Mouse (Mus musculus): ENCODE results near the gene Magi2. TPM values are rescaled to one million over a fixed set of nuclear protein-coding genes. Genes with fewer than 3 reads are reported as not detected.

Gene Magi2
- polyA plus RNA-seq, 1 experiment from 2014 or later, result 1.7 TPM

- H3K9ac ChIP-seq (ENCODE audit: low read depth, low read length), result no peak overlapping the region
- H3K4me3 ChIP-seq (ENCODE audit: low read depth, low read length), result no peak overlapping the region
- no peak for DNase-seq (ENCODE audit: low spot score)
- H3K4me1 ChIP-seq (replicated peaks; ENCODE audit: control insufficient read depth, insufficient read depth, low read length), result no peaks in the 10 kb centered on the region
- H3K9me3 ChIP-seq (ENCODE audit: control insufficient read depth, low read length), result no peaks in the 10 kb centered on the region
- no peak overlapping the region for H3K27ac ChIP-seq (ENCODE audit: low read depth, low read length)
- no peaks in the 10 kb centered on the region for H3K27me3 ChIP-seq (replicated peaks; ENCODE audit: control insufficient read depth, insufficient read depth, low read length)
- ATAC-seq (replicated peaks; ENCODE audit: low FRiP score), result no peak
- WGBS, result 82% methylated on average over 2 of the region's 2 CpGs
- no peaks in the 10 kb centered on the region for H3K36me3 ChIP-seq (ENCODE audit: control insufficient read depth, insufficient read depth, low read length)
- no peak overlapping the region for H3K4me2 ChIP-seq
These were observed 1332.5 kb downstream of the Magi2 start for GRCm38 (mm10) chr5:20559378-20559777.

GRCm38 (mm10) chr5:20559821-20560220, 1333.0 kb downstream of the Magi2 start:
- no peak overlapping the region for H3K4me3 ChIP-seq (ENCODE audit: low read depth, low read length)
- ATAC-seq (replicated peaks; ENCODE audit: low FRiP score) (no peak), DNase-seq (ENCODE audit: low spot score) (no peak)
- H3K36me3 ChIP-seq (ENCODE audit: control insufficient read depth, insufficient read depth, low read length), result no peaks in the 10 kb centered on the region
- 77% methylated on average over 4 of the region's 4 CpGs for WGBS
- H3K27ac ChIP-seq (ENCODE audit: low read depth, low read length), result no peak overlapping the region
- no peaks in the 10 kb centered on the region for H3K4me1 ChIP-seq (replicated peaks; ENCODE audit: control insufficient read depth, insufficient read depth, low read length)
- no peaks in the 10 kb centered on the region for H3K27me3 ChIP-seq (replicated peaks; ENCODE audit: control insufficient read depth, insufficient read depth, low read length)
- no peak overlapping the region for H3K4me2 ChIP-seq
- no peaks in the 10 kb centered on the region for H3K9me3 ChIP-seq (ENCODE audit: control insufficient read depth, low read length)
- H3K9ac ChIP-seq (ENCODE audit: low read depth, low read length), result no peak overlapping the region

DNA sequence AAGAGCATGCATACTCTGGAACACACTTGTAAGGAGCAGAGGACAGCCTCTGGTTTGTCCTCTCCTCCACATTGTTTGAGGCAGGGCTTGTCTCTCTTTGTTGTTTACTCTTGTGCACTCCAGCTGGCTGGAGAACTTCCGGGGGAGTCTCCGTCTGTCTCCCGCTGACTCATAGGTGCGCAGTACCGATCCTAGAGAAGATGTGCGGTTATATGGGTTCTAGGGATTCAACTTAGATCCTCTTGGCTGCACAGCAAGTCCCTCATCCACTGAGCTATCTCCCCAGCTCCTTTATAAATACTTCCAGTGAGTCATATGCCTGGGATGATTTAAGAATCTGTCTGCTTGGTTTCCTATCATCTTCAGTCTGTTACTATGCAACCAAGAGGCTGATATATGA, 1341.6 kb downstream of the Magi2 start:
- no peaks in the 10 kb centered on the region for H3K4me1 ChIP-seq (replicated peaks; ENCODE audit: control insufficient read depth, insufficient read depth, low read length)
- H3K36me3 ChIP-seq (ENCODE audit: control insufficient read depth, insufficient read depth, low read length), result no peaks in the 10 kb centered on the region
- DNase-seq (ENCODE audit: low spot score), result no peak
- H3K27ac ChIP-seq (ENCODE audit: low read depth, low read length), result no peak overlapping the region
- H3K9me3 ChIP-seq (ENCODE audit: control insufficient read depth, low read length), result no peaks in the 10 kb centered on the region
- no peak overlapping the region for H3K4me2 ChIP-seq
- H3K9ac ChIP-seq (ENCODE audit: low read depth, low read length), result no peak overlapping the region
- 90% methylated on average over 6 of the region's 6 CpGs for WGBS
- no peak for ATAC-seq (replicated peaks; ENCODE audit: low FRiP score)
- H3K4me3 ChIP-seq (ENCODE audit: low read depth, low read length), result no peak overlapping the region
- no peaks in the 10 kb centered on the region for H3K27me3 ChIP-seq (replicated peaks; ENCODE audit: control insufficient read depth, insufficient read depth, low read length)

DNA sequence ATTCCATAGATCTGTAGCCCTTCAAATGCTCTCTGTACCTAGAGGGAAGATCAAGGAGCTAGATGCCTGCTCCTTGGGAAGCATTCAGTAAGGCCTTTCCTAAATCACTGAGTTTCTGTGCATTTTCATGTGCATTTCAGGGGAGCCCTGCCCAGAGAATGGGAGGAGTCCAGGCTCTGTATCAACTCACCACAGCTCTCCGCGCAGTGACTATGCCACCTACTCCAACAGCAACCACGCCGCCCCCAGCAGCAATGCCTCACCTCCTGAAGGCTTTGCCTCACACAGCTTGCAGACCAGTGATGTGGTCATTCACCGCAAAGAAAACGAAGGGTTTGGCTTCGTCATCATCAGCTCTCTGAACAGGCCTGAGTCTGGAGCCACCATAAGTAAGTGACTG, 1342.1 kb downstream of the Magi2 start:
- Histone ChIP-seq H3K27me3 (replicated peaks; ENCODE audit: control insufficient read depth, insufficient read depth, low read length) (no peaks in the 10 kb centered on the region), H3K9ac (ENCODE audit: low read depth, low read length) (no peak overlapping the region), H3K36me3 (ENCODE audit: control insufficient read depth, insufficient read depth, low read length) (no peaks in the 10 kb centered on the region), H3K4me3 (ENCODE audit: low read depth, low read length) (no peak overlapping the region), H3K4me2 (no peak overlapping the region), H3K4me1 (replicated peaks; ENCODE audit: control insufficient read depth, insufficient read depth, low read length) (no peaks in the 10 kb centered on the region), H3K27ac (ENCODE audit: low read depth, low read length) (no peak overlapping the region), H3K9me3 (ENCODE audit: control insufficient read depth, low read length) (no peaks in the 10 kb centered on the region)
- WGBS, result 93% methylated on average over 7 of the region's 7 CpGs
- DNase-seq (ENCODE audit: low spot score), result no peak
- ATAC-seq (replicated peaks; ENCODE audit: low FRiP score), result no peak

DNA sequence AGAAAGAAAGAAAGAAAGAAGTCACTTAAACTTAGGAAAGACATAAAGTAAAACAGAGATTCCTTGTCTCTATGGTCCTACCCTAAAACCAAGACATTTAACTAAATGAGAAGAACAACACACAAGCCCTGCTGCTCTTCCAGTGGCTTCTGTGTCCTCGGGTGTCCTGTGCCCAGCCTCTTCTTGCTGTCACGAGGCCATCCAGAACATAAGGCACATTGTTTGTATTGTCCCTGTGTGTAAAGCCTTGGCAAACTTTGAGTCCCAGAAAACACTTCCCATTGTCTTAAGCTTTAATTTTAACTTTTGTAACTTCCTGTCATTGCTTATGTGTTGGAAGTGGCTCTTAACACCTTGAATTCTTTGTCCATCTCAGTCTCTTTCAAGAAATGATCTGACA, 1348.0 kb downstream of the Magi2 start:
- ATAC-seq (replicated peaks; ENCODE audit: low FRiP score) (no peak), DNase-seq (ENCODE audit: low spot score) (no peak)
- Histone ChIP-seq H3K9ac (ENCODE audit: low read depth, low read length) (no peak overlapping the region), H3K9me3 (ENCODE audit: control insufficient read depth, low read length) (no peaks in the 10 kb centered on the region), H3K27ac (ENCODE audit: low read depth, low read length) (no peak overlapping the region), H3K36me3 (ENCODE audit: control insufficient read depth, insufficient read depth, low read length) (no peaks in the 10 kb centered on the region), H3K27me3 (replicated peaks; ENCODE audit: control insufficient read depth, insufficient read depth, low read length) (no peaks in the 10 kb centered on the region), H3K4me2 (no peak overlapping the region), H3K4me3 (ENCODE audit: low read depth, low read length) (no peak overlapping the region), H3K4me1 (replicated peaks; ENCODE audit: control insufficient read depth, insufficient read depth, low read length) (no peaks in the 10 kb centered on the region)
- WGBS, result 52% methylated on average over 2 of the region's 2 CpGs

DNA sequence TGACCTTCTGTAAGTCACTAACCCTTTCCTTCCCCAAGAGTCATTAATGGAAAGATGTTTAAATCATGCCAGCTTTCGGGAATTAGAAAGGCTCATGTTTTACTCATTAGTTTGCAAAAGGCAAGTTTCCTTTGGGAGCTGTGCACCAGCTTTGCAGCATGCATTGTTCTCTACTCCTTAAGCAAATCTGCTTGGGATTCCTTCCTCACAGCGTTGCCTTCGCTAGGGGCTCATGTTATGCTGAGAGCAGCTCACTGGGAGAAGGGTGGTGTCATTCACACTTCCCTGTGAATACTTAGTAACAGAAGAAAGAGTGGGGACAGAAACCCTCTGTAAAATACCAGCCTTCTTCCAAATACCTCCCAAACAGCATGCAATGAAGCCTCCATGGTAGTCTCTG, 1349.0 kb downstream of the Magi2 start:
- ATAC-seq (replicated peaks; ENCODE audit: low FRiP score) (no peak), DNase-seq (ENCODE audit: low spot score) (no peak)
- Histone ChIP-seq H3K27ac (ENCODE audit: low read depth, low read length) (no peak overlapping the region), H3K9me3 (ENCODE audit: control insufficient read depth, low read length) (no peaks in the 10 kb centered on the region), H3K27me3 (replicated peaks; ENCODE audit: control insufficient read depth, insufficient read depth, low read length) (no peaks in the 10 kb centered on the region), H3K4me2 (no peak overlapping the region), H3K4me1 (replicated peaks; ENCODE audit: control insufficient read depth, insufficient read depth, low read length) (no peaks in the 10 kb centered on the region), H3K36me3 (ENCODE audit: control insufficient read depth, insufficient read depth, low read length) (no peaks in the 10 kb centered on the region), H3K4me3 (ENCODE audit: low read depth, low read length) (no peak overlapping the region), H3K9ac (ENCODE audit: low read depth, low read length) (no peak overlapping the region)
- 37% methylated on average over 3 of the region's 3 CpGs for WGBS

DNA sequence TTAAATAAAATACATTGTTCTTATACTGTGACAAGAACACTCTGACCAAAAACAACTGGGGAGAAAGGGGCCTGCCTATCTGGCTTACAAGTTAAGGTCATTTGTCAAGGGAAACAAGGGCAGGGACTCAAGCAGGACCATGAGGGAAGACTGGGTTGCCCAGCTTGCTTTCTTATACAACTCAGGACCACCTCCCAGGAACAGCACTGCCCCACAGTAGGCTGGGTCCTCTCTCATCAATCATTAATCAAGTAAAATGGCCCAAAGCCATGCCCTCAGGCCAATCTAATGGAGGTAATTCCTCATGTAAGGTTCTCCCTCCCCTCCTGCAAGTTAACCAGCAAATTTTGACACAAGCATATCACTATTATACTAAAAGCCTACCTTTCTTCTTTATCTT, 1349.4 kb downstream of the Magi2 start:
- ATAC-seq (replicated peaks; ENCODE audit: low FRiP score), result no peak
- Histone ChIP-seq H3K9ac (ENCODE audit: low read depth, low read length) (no peak overlapping the region), H3K27me3 (replicated peaks; ENCODE audit: control insufficient read depth, insufficient read depth, low read length) (no peaks in the 10 kb centered on the region), H3K9me3 (ENCODE audit: control insufficient read depth, low read length) (no peaks in the 10 kb centered on the region), H3K4me1 (replicated peaks; ENCODE audit: control insufficient read depth, insufficient read depth, low read length) (no peaks in the 10 kb centered on the region), H3K4me2 (no peak overlapping the region), H3K27ac (ENCODE audit: low read depth, low read length) (no peak overlapping the region), H3K4me3 (ENCODE audit: low read depth, low read length) (no peak overlapping the region), H3K36me3 (ENCODE audit: control insufficient read depth, insufficient read depth, low read length) (no peaks in the 10 kb centered on the region)
- DNase-seq (ENCODE audit: low spot score), result no peak

DNA sequence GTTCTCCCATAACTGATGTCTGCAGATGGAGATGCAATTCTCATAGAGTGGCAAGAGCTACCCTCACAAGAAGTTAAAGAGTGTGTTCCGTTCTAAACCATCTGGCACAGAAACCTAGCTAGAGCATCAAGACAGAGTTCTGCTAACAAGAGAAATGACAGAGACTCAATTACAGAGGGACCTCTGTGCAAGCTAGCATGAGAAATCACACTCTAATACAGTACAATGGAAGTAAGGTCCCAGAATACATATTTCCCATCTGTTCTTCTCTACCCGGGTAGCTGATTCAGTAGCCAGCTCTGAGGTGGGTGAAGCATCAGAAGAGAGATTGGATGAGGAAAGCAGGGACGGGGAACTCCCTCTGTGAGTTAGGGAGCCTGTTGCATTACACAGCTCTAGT, 1351.8 kb downstream of the Magi2 start:
- ATAC-seq (replicated peaks; ENCODE audit: low FRiP score) (no peak), DNase-seq (ENCODE audit: low spot score) (no peak)
- Histone ChIP-seq H3K4me1 (replicated peaks; ENCODE audit: control insufficient read depth, insufficient read depth, low read length) (no peaks in the 10 kb centered on the region), H3K4me3 (ENCODE audit: low read depth, low read length) (no peak overlapping the region), H3K36me3 (ENCODE audit: control insufficient read depth, insufficient read depth, low read length) (no peaks in the 10 kb centered on the region), H3K9me3 (ENCODE audit: control insufficient read depth, low read length) (no peaks in the 10 kb centered on the region), H3K4me2 (no peak overlapping the region), H3K27me3 (replicated peaks; ENCODE audit: control insufficient read depth, insufficient read depth, low read length) (no peaks in the 10 kb centered on the region), H3K9ac (ENCODE audit: low read depth, low read length) (no peak overlapping the region), H3K27ac (ENCODE audit: low read depth, low read length) (no peak overlapping the region)
- WGBS, result 73% methylated on average over 3 of the region's 3 CpGs

DNA sequence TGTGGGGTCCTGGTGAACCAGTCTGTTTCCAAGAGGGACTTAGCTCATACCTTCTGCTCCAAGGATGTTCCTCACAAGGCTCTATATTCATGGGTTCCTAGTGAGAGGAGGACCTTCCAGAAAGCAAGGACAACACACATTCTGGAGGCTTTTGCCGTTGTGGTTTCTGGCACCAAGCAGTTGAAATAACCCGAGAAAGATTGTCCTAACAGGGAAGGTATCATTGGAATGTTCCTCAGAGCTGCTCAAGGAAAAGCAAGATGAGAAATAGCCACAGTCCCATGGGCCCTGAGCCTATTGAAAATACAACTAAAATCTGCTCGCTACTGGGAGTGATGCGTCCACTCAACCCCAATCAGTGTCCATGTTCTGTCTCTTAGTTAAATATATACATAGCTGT, 1353.8 kb downstream of the Magi2 start:
- Histone ChIP-seq H3K9me3 (ENCODE audit: control insufficient read depth, low read length) (no peaks in the 10 kb centered on the region), H3K27me3 (replicated peaks; ENCODE audit: control insufficient read depth, insufficient read depth, low read length) (no peaks in the 10 kb centered on the region), H3K4me1 (replicated peaks; ENCODE audit: control insufficient read depth, insufficient read depth, low read length) (no peaks in the 10 kb centered on the region), H3K27ac (ENCODE audit: low read depth, low read length) (no peak overlapping the region), H3K4me3 (ENCODE audit: low read depth, low read length) (no peak overlapping the region), H3K36me3 (ENCODE audit: control insufficient read depth, insufficient read depth, low read length) (no peaks in the 10 kb centered on the region), H3K4me2 (no peak overlapping the region), H3K9ac (ENCODE audit: low read depth, low read length) (no peak overlapping the region)
- ATAC-seq (replicated peaks; ENCODE audit: low FRiP score) (no peak), DNase-seq (ENCODE audit: low spot score) (no peak)
- 91% methylated on average over 4 of the region's 4 CpGs for WGBS
